Mouse (Mus musculus) thymus, postnatal 36 days (tissue): ENCODE data around the gene Ighmbp2.
"Not testable (repeated sequence)": the region's sequence is repeated elsewhere in the genome, so short reads cannot be mapped to it uniquely, and the experiment has no call there.

Experiments used
- DNase-seq, 2 experiments: peaks; one replicate each; pipeline ENCODE4 v3.0.0; 2022; ENCODE audit warnings: mixed read lengths in 2 of 2

Ighmbp2 gene

DNA sequence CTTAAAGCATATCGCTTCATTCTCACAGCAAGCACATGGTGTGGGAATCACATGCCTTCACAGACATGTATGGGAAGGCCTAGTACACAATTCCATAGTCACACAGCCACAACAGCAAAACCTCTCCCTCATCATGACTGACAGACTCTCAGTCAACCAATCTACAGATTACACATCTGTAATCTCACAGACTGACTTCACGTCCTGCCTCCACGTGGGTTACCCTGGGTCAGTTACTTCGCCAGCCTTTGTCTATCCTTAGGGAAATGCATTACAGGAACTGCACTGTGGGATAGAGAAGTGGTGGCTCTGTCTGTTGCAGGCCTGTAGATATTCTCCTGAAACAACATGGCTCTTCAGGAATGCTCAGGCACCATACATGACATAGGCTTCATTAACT is 931 bp downstream of the Ighmbp2 start:
- DNase-seq, result no peak

DNA sequence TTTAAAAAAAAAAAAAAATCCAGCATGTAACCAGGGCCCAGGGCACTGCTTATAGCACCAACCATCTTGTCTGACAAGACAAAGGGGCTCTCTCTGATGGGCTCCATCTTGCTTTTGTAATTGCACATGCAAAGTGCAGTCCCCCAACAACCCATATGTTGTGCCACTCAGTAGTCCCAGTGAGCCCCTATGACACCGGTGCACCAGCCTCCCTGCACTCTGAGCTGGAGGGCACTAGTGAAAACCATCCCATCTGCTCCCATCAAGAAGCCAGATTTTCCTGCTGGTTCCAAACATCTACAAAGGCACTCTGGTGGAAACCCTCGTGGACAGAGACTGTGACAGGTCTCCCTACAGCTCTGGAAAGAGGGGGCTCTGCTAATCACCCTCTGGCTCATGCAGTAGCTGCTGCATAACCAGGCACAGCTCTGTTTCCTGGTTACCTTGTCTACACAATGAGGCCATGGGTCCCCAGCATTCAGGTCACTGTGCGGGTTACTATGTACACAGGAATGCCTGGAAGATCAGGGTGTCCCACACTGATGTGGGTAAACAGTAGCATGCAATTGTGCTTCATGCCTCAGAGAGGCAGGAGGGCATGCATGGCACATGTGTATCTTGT is 7.0 kb downstream of the Ighmbp2 start:
- DNase-seq, result no peak

DNA sequence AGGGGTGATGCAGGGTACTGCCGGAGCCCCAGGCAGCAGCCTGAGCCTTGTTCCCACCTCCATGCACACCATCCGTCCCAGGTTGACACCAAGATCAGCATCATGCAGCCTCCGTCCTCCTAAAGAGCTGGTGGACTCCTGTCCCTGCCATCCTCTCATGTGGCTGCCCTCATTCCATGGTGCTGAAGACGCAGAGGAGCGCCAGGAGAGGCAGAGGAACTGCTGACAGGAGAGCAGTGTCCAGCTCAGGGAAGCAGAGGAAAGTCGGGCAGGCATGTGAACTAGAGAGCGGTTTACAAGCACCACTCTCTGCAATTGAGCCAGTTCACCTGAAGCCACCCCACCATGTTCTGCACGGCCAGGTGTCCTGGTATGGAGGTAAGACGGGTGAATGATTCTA is 9.5 kb downstream of the Ighmbp2 start:
- DNase-seq, result no peak

DNA sequence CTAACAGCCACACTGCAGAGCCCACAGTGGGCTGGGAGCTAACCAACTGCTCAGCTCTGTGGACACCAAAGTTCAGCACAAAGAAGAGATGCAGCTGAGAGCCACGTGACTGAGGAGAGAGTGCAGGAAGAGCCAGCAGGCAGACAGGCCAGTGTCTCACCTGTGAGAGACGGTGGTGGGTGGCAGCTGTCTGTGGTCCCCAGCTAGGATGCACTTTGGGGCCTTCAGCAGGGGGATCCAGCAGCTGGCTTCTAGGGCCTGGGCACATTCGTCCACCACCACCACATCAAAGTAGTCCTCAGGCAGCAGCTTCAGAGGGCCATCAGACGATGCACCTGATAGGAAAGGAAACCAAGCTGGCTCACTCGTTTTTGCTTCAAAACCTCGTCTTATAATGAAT is 11.5 kb downstream of the Ighmbp2 start:
- no peak for DNase-seq

DNA sequence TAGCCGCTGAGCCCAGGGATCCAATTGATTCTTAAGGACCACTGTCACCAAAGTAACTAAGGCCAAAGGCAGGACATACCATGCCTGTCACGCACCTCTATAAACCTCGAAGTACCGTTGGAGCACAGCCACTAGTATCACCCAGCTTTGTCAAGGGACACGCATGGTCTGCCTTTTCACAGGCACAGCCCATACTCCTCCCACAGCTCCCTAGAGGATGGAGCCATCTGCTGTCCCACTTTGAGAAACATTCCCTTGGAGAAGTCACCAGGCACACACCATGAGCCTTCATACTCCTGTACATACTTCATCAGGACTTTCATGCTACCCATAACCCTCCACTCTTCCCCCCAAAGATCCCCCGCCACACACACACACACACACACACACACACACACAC is 13.0 kb downstream of the Ighmbp2 start:
- DNase-seq, result no peak

DNA sequence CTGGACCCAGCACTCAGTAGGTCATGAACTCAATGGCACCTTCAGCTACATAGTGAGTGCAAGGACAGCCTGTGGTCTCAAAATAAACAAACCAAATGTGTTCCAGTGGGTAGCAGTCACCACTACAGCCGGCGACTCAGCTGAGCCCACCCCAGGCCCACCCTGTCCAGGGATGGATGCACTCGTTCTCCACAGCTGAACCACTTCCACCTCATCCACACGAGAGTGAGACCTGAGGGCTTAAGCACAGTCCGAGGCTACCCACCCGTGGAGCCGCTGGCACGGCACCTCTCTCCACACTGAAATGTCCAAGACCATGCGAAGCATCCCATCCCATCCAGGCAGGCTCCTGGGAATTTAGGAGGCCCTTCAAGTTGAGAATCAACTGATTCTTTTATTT is 13.5 kb downstream of the Ighmbp2 start:
- no peak for DNase-seq

DNA sequence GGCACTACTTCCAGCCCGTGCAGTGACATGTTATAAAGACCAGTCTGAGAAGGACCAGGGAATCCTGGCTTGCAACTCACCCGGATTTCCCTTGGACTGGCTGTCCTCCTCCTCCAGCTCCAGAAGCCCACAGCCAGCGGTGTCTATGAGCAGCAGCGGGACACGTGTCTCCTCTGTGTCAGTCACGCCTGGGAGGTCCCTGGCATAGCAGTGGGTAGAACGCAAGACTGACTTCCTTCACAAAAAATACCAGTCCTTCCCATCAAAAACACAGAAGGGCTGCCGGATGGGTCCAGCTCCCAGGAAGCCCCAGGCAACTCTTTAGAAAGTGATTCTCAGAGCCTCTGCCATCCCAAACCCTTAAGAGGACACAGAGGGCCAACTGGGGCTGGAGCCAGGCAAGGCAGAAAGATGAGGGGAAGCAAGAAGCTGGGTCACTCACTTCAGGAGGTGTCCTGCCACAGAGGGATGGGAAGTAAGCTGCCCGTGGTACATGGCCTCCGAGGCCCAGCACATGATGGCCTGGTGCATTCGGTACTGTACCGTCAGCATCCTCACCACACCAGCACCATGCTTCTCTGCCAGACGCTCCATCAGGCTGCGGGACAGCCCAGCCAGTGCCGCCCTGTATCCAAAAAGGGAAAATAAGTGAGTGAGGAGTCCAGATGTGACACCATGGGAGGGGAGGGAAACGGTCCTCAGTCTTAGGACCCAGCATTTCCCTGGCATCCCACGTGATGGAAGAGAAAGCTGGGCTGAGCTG is 14.4 kb downstream of the Ighmbp2 start:
- DNase-seq, result no peak

DNA sequence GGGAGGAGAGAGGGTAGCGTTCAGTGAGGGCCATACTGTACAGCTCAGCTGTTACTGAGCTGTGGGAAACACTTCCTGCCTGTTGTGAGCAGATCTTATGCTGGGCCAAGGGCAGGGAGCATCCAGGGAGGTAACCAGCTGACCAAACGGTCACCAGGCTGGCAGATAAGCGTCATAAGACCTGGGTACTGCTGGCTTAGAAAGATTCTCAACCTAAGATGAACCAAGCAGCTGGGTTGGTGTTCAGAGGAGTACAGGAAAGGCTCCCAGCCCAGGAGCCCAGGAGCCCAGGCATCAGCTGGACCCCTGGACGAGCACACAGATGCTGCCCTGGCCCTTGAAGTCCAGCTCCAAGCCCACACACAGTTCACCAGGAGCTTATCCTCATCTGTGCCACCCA is 15.5 kb downstream of the Ighmbp2 start:
- DNase-seq, result no peak

DNA sequence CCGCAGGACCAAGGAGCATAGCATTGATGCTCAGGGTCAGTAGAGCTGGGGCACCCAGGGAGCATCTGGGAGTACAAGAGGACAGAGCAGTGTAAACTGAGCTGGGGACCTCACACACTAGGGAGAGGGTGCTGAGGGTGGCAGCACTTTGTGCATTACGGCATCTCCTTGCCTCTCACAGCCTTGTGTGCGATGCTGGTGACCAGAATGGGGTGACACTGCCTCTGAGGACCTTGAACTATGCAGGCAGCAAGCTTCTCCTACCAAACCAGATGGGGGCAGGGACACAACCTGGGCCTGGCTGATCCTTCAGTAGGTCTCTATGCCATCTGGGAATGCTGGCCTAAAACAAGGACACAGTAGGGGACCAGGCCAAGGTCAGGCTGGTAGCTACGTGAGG is 16.1 kb downstream of the Ighmbp2 start:
- DNase-seq, result no peak

DNA sequence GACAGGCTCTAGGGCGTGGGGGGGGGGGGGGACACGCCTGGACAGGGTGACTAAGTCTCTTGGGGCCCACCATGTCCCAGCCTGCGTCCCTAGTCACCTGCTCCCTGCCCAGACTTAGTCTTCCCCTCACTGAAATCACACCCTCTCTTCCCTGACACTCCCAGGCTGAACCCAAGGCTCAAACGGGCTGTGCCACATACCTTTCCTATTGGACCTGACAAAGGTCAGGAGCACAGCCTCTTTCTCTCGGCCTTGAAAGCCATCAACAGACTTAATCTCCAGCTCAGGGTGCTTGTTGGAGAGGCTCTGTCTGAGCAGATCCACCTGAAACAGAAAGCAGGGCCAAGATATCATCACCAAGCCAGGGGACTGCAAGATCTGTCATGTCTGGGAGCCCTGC is 16.7 kb downstream of the Ighmbp2 start:
- DNase-seq, result no peak

DNA sequence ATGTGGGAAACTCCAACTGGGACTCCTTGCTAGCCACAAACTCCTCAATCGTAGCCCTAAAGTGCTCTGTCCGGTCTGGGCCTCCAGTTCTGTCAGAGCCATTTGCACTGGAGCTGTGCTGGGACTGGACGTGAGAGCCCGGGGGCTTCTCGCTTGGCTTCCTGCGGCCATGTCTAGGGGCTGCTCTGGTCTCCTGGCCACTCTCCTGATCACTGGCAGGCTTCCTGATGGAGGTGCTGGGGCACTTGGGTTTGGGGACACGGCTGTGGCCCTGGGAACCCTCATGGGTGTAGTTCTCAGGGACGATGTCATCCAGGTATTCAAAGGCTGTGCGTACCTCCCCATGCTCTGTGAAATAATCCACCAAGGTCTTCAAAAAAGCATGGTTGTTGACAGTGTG is 17.6 kb downstream of the Ighmbp2 start:
- DNase-seq, result no peak

DNA sequence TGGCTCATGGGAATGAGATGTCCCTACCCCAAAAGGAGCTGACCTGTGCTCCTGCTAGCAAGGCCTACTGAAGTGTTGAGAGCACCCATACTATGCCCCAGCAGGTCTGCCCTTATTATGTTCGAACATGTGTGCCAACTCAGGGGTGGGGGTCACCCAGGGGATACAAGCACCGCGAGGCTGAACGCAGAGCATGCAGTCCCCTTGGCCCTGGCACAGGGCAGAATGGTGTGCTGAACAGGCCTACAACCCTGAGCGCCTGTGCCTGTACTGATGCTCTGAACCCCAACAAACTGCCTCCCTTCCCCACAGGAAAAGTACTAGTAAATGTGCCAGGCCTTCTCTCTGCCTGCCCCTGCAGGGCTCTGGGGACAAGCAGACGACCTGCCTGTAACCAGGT is 18.5 kb downstream of the Ighmbp2 start:
- no peak for DNase-seq

DNA sequence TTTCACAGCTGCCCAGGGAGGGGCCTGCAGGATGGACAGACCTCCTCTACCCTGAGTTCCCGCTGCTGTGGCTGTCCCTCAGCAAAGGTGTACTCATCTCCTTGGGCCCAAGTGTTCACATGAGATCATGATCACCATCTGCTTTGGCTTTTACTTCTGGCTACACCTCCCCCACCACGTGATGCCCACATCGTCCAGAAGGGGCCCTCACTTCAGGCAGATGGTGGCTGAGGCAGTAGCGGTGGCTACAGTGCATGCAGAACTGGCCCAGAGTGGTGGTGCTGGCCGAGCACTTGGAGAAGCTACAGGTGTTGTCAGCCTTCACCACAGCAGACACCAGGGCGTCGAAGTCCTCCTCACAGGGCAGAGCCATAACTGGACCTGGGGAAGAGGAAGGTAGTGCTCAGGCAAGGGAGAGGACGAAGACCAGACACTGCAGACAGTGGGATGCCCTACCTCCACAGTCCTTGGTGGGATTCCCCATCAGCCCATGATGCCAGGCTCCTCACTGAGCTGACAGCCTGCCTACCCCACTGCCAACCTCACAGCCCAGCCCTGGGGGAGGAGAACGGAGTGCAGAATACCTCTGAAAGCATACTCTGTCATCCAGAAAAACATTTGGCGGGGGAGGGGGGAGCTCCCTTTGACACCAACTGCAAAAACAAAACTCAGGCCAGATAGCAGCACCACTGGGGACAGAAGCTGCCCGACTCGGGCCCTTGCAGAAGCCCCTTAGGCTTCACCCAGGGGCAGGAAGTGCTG is 20.9 kb downstream of the Ighmbp2 start:
- no peak for DNase-seq

DNA sequence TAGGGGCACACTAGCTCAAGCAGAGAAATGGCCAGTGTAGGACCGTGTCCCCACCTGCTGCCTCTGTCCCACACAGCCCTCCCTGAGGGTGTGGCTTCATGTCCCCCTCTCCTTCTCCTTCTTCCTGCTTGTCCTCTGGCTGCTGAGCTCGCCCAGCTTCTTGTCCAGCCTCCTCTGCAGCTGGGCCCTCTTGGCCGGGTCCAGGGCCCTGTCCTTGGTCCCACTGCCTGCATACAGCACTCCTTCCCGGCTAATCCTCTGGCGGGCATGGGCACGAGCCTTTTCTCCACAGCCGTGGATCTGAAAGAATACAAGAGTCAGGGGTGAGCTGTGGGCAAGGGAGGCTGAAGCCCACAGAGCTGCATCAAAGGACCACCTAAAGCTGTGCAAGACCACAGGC is 21.5 kb downstream of the Ighmbp2 start:
- DNase-seq, result no peak

DNA sequence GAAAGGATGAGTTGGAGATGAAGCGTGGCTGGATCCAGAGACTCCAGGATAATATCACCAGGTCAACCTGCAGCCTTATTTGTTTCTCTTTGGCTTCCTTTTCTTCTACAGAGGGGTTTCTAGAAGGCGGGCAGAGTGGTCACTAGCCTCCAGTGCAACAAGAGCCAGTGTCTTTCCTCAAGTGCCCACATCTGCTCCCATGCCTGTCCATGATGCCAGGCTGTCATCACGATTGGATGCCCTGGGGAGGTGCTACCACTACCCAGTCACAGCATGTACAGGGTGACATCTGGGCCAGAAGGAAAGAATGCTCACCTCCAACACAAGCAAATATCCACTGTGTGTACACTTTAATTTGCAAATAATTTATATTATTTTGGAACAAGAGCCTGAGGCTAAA is 22.2 kb downstream of the Ighmbp2 start:
- no peak for DNase-seq

DNA sequence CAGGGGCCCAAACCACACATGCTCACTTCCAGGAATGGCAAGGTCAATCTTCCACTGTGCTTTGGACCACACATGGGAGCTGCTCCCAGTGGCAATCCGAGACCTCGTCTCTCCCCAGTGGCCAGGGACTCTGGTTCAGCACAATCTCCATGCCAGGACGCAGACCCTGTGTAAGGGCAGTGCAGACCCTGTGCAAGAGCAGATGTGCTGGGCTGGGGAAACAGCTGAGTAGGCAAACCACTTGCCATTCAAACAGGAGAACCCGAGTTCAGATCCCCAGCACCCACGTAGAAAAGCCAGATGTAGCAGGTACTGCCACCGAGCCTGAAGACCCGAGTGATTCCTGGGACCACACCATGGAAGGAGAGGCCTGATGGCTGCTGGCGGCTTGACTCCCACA is 22.8 kb downstream of the Ighmbp2 start:
- no peak for DNase-seq

DNA sequence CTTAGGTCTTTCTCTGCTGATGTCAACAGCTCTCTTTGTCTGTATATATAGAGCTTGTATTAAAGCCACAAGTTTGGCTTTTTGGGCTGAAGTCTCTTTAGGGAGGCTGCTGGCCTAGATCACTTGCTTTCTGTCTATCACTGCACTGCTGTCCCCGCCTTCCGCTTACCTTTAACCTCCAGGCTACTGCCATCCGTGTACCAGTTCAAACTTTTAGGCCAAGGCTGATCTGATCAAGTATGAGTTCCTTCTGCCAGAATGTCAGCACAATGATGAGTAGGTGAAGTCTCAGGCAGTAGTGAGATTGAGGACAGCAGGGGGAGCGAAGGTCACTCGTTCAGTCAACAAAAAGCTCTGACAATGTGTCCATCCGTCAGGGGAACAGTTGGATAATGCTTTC is 57.6 kb downstream of the Ighmbp2 start:
- not testable (repeated sequence) for DNase-seq

DNA sequence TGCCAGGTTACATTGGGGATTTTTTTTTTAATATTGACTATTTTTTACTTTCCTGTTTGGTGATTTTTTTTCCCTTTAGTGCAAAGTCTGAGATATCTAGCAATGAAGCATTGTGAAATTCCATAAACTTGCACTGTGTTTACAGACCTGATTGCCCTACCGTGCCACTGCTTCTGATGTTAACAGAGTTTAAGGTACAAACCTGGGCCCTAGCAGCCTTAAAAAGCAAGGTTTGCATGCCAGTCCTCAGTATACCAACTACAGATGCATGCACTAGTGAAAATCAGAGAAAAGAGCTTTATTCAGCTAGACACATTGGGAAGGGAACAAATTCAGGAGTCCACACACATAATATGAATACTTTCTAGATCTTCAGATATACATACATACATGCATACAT is 67.9 kb downstream of the Ighmbp2 start:
- DNase-seq, result not testable (repeated sequence)
